Mouse (Mus musculus): ENCODE measurements around the gene Iqcd.

Iqcd gene

GRCm38 (mm10) chr5:120627515-120628300 is 38.9 kb downstream of the Iqcd start:
- in situ Hi-C loops (cut with MboI, MseI) = loop anchor here in 1 of 2 experiments (5.0 kb wide), 1 partner anchor 35 kb away; no protein-coding TSS in a partner anchor

DNA sequence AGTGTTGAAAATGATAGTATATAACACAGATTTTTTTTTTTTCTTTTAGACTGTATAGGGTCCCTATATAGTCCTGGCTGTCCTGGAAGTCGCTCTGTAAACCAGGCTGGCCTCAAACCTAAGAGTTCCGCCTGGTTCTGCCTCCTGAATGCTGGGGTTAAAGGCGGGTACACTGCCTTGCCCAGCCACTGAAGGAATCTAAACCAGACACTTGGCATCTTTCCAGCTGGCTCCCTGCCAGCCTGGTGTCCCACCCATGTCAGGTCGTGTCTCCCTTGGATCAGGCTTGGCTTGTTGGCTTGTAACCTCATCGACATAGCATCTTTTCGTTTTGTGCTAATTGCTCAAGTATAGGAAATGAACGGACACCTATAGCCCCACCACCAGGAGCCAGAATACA is 39.8 kb downstream of the Iqcd start:
- in situ Hi-C loops (cut with MboI, MseI) = loop anchor here in 1 of 2 experiments (5.0 kb wide), 1 partner anchor 34 kb away; no protein-coding TSS in a partner anchor

GRCm38 (mm10) chr5:120631128-120631527 is 42.3 kb downstream of the Iqcd start:
- in situ Hi-C loops (cut with MboI, MseI) = no loop called here

- in situ Hi-C loops (cut with MboI, MseI) = no loop called here
These were observed 43.1 kb downstream of the Iqcd start for GRCm38 (mm10) chr5:120631892-120632291.

DNA sequence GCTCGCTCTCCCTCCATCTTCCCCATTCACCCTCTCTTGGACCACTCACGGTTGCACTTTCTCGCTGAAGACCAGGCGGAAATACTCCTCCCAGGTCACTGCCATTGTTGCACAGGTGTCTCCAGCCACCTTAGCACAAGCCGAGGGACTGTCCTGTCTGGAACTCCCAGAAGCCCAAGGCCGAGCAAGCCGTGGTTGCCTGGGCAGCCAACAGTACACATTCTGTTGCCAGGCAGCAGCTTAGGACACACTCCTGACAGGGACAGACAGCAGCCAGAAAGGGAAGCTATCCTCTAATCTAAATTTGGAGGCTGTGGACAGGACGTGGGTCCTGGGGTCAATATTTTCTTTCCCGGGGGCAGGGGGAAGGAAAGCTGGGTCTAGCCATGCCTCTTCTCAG is 45.3 kb downstream of the Iqcd start, which contains the start of gene Cfap73:
Gene Cfap73 (minus strand): TSS at position 105 of the 400 bp plus-strand sequence.
- in situ Hi-C loops (cut with MboI, MseI) = no loop called here

DNA sequence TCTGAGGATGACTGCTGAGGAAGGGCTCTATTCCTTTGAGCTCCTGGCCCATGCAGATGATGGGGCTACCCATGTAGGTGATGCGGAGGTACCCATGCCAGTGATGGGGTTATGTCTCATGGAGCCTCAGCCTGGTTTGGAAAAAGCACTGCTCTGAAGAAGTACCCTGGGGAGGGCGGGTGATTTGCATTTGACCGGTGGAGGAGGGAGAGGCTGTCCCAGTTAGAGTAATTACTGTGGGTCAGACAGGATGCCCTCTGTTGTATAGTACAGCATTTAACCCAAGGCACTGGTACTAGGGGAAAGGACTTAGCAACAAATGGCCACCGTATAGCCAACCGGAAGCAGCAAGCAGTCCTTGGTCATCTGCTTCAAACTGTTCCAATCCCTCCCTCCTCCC is 46.0 kb downstream of the Iqcd start:
- in situ Hi-C loops (cut with MboI, MseI) = no loop called here

DNA sequence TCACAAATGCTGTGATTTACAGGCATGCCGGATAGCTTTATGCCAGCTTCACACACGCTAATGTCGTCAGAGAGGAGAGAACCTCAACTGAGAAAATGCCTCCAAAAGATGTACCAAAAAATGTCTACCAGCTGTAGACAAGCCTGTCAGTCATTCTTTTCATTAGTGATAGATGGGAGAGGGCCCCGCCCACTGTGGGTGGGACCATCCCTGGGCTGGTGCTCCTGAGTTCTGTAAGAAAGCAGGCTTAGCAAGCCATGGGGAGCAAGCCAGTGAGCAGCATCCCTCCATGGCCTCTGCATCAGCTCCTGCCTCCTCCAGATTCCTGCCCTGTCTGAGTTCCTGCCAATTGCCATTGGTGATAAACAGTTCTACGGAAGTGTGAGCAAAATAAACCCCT is 46.8 kb downstream of the Iqcd start:
- in situ Hi-C loops (cut with MboI, MseI) = no loop called here

DNA sequence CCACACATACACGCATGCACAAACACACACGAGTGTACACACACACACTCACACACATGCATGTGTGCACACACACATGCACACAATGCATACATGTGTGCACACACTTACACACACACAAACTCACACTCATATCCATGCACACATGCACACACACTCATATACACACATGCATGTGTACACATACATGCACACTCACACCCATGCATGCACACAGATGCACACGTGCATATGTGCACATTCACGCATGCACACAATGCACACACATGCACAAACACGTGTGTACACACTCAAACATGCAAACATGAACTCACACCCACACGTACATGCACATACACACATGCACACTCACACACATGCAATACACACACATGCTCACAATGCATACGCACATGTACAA is 51.3 kb downstream of the Iqcd start:
- in situ Hi-C loops (cut with MboI, MseI) = no loop called here

DNA sequence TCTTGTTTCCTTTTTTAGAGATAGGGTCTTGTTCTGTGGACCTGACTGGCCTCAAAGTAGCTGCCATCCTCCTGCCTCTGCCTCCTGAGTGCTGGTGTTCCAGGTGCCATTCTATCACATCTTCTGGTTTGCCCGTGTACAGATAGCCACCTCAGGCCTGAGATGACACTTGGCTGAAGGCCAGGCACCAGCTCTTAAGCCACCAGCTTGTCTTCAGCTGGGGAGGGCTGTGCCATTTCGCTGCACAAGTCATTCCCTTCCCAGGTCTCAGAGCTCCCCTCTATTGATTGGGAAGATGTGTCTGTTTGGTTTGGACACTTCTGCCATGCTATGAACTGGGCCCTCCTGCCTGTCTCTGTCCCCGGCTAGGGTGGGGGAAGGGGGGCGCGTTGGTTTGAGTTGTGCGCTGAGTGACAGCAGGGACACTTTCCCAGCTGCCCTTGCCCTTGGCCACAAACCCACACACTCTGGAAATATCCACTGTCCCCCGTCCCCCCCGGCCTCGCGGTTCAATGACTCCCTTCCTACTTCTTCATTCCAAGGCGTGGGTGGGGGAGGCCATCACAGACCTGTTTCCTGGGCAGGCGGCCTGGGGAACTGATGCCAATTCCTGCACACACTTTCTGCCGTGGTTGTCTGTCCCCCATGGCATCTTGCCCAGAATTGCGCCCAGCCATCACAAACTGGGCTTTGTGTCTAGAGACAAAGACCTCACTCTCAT is 54.7 kb downstream of the Iqcd start:
- in situ Hi-C loops (cut with MboI, MseI) = no loop called here

DNA sequence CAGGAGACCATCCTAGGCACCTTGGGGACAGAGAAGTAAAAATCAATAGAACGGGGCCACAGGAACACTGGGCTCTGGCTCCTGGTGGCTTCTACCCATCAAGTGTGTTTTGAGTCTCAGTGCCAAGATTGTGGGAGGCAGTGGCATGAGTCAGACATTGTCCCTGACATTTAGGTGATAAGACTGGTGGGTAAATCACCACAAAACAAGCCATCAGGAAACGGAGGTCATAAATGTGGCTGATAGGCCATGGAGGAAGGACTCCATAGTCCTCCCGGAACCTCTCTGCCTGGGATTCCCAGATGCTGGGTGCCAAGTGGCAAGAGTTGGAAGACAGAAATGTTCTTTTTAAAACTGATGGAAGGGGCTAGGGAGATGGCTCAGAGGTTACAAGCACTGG is 55.4 kb downstream of the Iqcd start:
- in situ Hi-C loops (cut with MboI, MseI) = no loop called here

GRCm38 (mm10) chr5:120645851-120646250 is 57.0 kb downstream of the Iqcd start:
- in situ Hi-C loops (cut with MboI, MseI) = no loop called here

DNA sequence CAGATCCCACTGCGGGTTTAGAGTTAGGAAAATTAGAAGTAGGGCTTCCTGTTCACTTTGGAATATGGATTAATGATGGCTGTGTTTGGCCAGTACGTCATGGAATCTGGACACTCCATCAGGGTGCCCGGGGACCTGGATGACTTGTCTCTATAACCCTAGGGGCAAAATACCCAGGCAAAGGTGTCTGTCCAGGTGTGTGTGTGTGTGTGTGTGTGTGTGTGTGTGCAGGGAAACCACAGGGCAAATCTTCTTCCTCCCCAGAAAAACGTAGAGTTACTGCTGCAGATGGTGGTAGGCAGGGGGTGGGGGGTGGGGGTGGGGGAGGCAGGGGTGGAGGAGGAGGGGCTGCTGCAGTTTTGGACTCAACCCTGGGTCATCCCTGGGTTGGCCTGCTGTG is 58.5 kb downstream of the Iqcd start:
- in situ Hi-C loops (cut with MboI, MseI) = no loop called here

DNA sequence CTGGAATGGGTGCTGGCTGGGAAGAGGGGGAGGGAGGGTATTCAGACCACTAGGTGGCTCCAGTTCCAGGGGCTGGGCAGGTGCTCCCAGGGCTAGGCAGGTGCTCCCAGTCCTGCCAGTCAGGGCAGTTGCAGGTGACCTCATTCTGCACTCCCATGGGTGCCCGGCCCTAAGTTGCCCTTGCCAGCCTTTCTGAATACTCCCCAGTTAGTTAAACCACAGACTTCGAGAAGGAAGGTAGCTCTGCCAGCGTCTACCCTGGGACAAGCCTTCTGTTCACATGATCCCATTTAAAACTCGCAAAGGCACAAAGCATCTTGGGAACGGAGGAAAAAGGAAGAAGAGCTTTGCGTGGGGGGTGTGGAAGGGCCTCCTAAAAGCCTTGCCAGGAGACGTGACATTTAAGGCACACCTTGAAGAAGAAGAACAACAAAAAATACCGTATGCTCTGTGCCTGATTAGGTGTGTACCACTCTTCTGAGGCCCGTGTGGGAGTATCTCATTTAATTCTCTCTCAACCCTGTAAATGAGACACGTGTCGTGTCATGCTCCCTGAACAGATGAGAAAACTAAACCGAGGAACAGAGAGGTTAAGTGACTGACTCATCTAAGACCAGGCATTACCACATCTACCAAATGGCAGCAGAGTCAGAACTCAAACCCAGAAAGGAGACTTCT is 59.1 kb downstream of the Iqcd start:
- in situ Hi-C loops (cut with MboI, MseI) = no loop called here

DNA sequence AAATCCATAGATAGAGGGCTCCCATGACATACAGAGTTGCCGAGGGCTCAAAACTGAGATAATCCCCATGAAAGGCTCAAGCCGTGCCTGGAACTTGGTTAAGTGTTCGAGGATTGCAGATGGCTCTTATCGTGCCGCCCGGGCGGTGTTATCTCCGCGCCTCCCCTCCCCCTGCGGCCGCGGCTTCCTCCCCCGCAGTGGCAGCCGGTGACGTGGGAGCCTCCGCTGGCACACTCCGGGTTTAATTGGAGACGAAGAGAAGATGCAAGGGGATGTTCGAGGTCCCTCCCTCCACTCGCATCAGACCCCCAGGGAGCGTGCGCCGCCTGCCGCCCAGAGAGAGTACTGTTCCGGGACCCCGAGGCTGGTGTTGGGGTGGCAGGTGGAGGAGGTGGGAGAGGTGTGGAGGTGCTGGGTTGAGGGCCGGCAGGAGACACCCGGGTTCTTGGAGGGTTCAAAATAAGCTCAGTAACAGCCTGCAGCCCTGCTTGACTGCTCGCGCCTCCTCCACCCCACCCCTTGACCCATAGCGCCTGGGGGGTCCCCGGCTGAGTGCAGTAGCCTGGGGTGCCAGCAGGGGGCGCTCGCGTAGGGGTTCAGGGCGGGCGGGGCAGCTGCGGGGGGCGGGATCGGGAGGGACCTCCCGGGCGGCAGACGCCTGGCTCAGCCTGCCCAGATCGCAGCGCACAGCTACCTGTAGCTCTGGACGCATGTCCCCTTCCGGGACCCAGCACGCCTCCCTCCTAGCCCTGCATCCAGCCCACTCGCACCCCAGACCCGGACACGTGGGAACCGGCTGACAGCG is 60.0 kb downstream of the Iqcd start, which contains the start of gene Rasal1:
Gene Rasal1 (plus strand): TSS at position 244 of the 805 bp plus-strand sequence.
- in situ Hi-C loops (cut with MboI, MseI) = no loop called here

DNA sequence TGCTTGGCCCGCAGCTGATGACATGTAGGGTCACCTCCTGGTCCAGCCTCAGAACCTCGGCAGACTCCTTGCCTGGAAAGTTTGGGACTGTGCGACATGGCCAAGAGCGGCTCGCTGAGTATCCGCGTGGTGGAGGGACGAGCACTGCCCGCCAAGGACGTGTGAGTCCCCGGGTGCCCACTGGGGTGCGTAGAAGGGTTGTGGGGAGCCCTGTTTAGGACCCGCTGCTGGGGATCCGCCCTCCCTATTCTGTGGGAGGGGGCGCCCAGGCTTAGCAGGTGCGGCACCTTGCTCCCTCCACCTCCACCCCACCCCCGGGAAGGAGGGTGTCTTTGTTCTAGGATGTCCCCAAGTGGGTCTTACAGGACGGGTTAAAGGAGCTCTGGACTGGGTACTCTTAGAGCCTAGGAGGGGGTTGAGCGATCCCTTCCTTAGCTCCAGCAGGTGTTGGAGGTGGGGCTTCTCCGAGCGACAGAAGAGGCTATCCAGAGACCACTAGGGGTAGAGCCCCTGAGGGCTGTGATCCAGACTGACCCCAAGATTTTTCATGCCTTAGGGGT is 60.6 kb downstream of the Iqcd start:
- in situ Hi-C loops (cut with MboI, MseI) = no loop called here

DNA sequence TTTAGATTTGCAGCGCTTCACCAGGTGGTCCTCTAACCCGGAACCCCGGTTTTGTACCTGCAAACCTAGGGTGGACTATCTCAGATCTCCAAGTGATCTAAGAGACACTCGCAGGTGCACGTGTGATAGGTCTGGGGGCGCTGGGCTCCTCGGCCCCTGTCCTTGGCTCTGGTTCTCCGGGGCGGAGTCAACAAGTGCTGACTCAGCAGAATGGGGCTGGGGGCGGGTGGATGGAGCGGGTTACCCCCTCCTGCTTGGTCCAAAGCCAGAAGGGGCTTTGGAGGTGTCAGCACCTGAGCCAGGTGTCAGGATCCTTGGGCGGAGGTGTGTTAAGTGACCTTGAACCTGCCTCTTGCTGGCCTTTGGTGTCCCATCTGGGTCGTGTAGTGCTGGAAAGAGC is 61.1 kb downstream of the Iqcd start:
- in situ Hi-C loops (cut with MboI, MseI) = no loop called here

- in situ Hi-C loops (cut with MboI, MseI) = no loop called here
These were observed 62.4 kb downstream of the Iqcd start for GRCm38 (mm10) chr5:120651230-120651629.

DNA sequence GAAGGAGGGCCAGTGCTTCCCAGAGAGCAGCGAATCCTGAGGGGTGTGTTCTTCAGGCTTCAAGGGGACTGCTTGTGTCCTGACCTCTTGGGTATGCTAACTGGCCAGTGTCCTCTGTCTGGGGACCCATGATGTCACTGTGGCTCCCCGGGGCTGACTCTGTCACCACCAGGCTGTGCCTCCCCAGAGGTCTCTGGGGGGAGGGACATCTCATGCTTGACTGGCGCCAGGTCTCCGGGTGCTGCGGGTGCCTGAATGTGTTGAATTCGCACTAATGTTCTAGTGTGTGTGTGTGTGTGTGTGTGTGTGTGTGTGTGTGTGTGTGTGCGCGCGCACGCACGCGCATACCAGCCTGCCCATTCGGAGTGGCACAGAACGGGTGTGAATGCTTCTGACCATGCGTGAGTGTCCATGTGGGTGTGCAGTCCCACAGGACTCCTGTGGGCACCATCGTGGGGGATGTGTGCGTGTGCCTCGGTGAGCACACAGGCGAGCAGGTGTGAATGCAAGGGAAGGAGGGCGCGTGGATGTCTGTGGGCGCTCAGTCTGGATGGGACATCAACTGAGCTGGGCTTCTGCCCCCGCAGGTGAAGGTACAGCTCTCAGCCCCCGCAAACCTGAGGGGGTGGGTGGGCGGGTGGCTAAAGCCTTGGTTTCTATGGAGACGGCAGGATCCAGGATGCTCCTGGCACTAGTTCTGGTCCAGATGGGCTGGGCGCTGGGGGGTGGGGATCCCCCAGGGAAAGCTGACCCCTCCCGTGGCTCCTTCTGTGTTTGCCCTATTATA is 64.3 kb downstream of the Iqcd start:
- in situ Hi-C loops (cut with MboI, MseI) = no loop called here

GRCm38 (mm10) chr5:120653873-120654272 is 65.1 kb downstream of the Iqcd start:
- in situ Hi-C loops (cut with MboI, MseI) = no loop called here

- in situ Hi-C loops (cut with MboI, MseI) = no loop called here
These were observed 67.5 kb downstream of the Iqcd start for GRCm38 (mm10) chr5:120656281-120656751.
